Mouse (Mus musculus) cerebellum, postnatal 4 days (tissue): ENCODE data around the gene Mrgprh.

Source experiments
- DNase-seq, 2 experiments: peaks; one replicate each; pipeline ENCODE4 v3.0.0; 2022; ENCODE audit warnings: low spot score in 2 of 2, mixed read lengths in 1 of 2

Gene Mrgprh

DNA sequence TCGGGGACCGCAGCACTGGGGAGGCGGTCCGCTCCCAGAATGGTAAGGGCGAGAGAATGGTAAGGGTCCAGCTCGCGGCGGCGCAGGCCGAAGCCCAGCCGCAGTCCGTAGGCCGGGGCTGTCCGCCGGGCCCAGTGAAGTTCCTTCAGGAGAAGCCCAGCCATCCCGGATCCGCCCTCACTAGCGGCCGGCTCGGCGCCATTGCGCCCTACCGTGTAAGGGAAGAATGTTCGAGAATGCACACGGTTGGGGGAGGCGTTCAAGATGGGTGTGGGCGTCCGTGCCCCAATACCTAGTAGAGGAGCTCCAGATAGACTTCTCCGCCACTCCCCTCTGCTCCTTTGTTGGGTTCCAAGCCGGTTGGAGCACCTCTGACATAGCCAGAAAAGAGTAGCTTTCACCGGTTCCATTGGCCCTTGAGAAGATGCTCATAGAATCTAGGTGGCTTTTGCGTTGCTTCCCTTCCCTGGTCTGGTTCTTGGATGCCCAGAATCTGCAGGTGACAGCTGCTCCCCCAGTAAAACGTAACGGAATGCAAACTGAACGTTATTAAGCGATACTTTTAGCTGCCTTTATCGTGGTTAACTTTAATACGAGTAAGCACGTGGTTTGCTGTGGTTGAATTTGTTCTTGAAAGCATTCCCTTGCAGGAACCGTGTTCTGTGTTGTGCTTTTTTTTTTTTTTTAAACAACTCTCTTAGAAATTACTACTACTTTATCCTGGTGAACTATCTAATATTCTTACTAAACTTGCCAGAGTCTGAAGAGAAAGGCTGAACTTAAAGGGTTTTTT lies 41.0 kb downstream of the Mrgprh start:
- DNase-seq, result peak in 1 of 2 experiments; percentile 37

DNA sequence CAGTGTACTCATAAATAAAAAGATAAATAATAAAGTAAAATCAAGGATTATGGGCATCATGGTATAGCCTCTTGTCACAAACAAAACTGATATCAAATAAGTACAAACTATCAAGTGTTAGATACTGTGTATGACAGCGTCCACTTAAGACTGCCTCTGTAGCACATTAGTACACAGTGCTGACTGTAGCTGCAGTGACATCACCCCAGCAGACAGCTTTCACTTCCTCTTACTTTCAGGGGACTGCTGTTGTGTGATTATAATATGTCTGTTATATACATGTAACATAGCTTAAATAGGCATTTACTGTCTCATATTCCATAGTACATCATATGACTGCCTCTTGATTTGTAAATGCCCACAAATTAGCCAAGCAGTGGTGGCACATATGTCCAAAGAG lies 45.2 kb downstream of the Mrgprh start:
- DNase-seq, result no peak

DNA sequence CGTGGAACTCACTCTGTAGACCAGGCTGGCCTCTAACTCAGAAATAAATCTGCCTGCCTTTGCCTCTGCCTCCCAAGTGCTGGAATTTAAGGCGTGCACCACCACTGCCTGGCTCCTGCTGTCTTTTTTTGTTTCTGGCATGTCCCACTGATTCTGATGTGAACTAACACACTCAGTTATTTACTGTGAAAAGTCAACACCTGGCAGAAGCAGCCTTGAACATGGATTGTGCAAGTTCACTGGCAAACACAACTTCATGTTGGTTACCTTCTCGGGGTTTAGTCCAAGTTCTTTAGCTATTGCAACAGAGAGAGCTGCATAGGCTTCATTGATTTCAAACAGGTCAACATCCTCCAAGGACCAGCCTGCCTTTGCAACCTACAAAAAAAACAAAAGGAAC lies 49.2 kb downstream of the Mrgprh start:
- DNase-seq, result no peak

DNA sequence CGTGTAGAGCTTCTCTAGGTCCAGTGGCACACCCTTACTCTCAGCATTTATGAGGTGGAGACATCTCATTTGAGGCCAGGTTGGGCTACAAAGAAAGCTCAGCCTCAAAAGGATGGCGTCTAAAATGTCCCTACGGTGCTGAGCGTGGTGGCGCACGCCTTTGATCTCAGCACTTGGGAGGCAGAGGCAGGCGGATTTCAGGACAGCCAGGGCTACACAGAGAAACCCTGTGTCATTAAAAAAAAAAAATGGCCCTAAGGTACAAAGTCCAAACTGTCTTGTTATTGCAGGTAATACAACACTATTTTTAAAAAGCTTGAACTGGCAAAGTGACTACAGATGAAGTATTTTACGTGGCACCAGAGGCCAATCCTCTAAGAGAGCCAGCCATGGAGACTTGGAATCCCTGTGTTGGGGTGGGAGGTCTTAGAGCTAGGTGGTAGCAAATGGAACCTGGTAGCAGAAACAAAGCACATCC lies 49.9 kb downstream of the Mrgprh start:
- no peak for DNase-seq
